Mouse (Mus musculus): ENCODE measurements around the gene Kmo.

DNA sequence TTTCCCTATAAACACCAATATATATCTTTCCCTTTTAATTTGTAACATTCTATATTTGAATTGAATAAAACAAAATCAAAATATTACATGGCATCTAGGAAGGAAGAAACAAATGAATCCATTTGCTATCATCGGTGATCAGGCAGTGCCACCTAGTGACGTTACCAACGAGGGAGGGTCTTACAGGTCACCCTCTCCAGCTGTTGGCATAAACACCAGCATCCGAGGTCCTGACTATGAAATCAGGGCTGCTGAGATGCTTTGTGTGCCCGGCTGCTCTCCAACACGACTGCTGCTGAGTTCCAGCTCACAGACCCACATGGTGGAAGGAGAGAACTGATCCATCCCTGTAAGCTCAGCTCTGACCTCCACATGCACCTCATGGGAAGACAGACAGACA, 16.8 kb upstream of the Kmo start:
- no peak for TF ChIP-seq CTCF (IDR thresholded peaks at IDR 0.05; ENCODE audit: extremely low read depth, insufficient read depth, insufficient read length, insufficient replicate concordance)
- TF ChIP-seq POLR2A (IDR thresholded peaks at IDR 0.05; ENCODE audit: low read depth, low read length): no peak

Data from spleen, adult 2 months (tissue).